Mouse (Mus musculus): ENCODE data around the gene Hapln3.

Hapln3 gene

DNA sequence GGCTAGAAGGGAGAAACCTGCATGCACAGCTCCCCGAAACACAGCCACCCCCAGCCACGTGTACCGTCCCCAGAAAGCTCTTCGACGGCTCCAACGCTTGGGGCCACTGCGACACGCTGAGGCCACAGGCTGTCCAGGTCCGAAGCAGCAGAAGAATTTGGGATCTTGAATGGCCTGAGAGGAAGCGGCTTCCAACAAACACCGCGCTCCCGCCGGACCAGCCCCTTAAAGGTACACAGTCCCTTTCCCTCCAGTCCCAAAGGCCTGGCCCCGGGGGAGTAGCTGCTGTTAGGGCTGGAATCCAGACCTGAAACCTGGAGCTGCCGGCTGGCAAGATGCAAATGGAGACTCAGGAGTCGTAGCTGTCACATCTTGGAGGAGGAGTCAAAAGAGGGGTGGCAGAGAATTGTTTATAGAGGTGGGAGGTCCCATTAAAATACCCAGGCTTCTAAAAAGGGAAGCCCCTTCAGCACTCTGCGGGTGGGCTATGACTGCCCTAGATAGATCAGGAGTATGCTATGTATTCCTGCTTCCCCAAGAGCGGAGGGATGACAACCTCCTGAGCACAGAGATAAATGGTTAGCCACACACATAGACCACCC, at the start of gene Hapln3:
Gene Hapln3 (minus strand): TSS at position 176 of the 602 bp plus-strand sequence.
- peak; percentile 57 for DNase-seq

GRCm38 (mm10) chr7:79173800-79174199, 43.0 kb upstream of the Hapln3 start:
- no peak for DNase-seq

GRCm38 (mm10) chr7:79171782-79172181, 41.0 kb upstream of the Hapln3 start:
- DNase-seq: no peak

- DNase-seq: no peak
These were observed 36.3 kb upstream of the Hapln3 start for GRCm38 (mm10) chr7:79167006-79167562.

DNA sequence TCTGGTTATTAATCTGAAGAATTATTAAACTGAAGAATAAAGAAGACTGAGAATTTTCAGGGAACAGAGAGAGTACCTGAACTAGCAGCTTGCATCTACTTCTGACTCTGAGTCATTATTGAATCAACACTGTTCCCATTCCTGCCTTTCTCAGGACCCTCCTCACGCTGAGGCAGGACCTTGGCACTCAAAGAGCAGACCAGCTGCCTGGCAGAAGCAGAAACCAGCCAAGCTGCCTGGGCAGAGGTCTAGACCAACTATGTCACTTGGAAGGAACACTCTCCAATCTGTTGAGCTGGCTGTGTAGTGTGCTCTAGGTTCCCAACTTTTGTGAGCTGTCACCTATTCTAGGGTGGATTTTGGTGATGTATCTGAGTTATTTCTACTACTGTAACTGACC, 28.6 kb upstream of the Hapln3 start:
- no peak for DNase-seq

GRCm38 (mm10) chr7:79149522-79149921, 18.7 kb upstream of the Hapln3 start:
- DNase-seq: no peak

DNA sequence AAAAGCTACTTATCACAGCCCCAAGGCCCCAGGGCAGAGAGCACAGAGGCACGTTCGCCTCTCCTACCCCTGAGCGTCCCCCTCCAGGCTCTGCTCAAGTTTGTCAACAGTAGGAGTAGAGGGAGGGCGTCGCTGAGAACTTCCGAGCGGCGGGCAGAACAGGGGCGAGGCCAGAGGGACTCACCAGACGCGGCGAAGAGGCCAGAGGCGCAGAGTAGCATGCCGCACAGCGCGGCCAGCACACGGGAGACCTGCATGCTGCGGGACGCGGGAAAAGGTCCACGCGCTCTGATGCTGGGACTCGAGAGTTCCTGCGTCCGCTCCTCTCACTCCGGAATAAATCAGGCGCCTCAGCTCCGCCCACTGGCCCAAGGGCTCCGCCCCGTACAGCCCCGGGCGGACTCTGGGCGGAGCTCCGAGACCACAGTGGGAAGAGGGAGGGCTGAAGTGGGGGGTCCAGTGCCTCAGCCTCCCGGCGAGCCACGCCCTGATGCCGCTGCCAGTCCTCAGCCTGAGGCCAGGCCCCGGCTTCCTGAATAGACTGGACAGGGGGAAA, 18.0 kb upstream of the Hapln3 start, which contains the start of gene Mfge8:
Gene Mfge8 (minus strand): TSS at position 350 of the 556 bp plus-strand sequence.
- peak; percentile 96 for DNase-seq

GRCm38 (mm10) chr7:79147931-79148653, 17.3 kb upstream of the Hapln3 start:
- peak; percentile 72 for DNase-seq

DNA sequence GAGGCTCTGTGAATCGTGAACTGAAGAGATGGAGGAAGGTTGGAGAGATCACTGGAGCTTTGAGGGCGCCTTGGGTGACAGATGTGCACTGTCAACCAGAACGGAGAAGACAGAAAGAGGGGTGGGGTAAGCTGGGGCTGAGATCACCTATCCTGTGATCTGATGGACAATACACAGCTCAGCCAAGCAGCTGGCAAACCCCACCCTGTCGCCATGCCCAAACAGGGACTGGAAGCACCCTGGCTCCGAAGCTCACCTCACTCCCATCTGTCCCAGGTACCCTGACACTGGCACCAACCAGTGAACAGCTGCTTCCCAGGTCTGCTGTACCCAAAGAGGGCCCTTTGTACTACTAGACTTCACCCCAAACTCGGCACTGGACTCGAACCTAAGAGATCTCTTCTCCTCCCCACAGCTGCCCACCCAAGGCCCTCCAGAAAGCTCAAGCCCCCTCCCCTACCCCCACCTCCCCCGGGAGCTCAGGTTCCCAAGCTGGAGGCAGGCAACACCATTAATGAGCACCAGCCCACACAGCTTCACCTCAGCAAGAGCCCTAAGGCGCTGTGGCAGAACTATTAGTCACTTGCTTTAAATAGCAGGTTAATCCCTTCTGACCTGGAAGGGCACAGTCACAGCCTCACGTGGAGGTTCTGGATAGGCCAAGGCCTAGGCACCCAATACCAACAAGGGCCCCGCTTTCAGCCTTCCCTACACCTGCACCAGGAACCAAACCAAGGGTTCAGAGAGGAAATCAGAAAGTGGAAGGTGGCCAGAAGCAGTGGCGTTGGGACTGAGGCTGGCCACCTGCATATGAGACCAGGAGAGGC, 16.4 kb upstream of the Hapln3 start:
- no peak for DNase-seq

DNA sequence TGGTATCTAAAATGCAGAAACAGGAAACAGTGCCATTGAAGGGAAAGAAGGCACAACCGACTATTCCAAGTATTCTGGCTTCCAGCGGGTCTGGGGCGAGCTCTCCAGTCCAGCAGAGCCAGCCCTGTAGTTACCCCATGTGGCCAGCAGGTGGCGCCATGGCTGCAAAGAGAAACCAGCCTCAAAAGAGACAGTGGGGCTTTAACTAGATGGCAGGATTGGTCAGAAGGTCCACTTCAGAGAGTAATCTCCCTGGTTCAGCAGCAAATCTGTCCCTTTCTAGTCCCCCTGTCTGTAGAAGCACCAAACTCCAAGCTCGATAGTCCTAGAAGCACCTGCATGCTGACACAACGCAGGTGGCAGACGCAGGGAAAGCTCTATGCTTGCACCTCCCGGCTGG, 10.1 kb upstream of the Hapln3 start:
- peak; percentile 89 for DNase-seq

DNA sequence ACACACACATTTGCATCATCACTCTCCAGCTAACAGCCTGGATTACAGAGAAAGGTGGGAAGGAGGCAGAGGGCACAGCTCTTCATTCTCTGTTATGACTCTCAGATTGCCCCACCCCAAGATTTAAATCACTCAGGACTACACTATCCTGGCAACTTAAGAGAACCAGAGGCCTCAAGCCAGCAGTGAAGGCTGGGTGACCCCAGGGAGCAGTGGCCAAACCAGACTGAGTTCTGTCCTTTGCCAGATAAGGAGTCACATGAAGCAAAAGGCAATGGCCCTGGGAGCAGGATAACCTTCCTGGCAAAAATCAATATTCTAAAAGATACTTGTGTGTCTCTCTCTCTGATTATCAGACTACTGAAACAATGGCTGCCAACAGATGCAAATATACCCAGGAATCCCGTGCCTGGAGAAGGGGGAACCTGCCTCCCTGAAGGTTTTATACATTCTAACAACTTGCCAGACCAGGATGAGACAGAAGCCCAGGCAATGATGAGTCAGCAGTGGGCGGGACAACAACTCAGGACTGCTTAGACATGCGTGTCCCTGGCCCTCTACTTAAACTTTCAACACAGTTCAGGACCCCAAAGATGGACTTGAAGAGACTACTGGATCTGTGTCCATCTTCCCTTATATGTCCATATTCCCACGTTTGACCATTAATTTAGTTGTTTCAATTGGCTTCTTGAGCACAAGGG, 9.2 kb upstream of the Hapln3 start:
- DNase-seq: no peak

DNA sequence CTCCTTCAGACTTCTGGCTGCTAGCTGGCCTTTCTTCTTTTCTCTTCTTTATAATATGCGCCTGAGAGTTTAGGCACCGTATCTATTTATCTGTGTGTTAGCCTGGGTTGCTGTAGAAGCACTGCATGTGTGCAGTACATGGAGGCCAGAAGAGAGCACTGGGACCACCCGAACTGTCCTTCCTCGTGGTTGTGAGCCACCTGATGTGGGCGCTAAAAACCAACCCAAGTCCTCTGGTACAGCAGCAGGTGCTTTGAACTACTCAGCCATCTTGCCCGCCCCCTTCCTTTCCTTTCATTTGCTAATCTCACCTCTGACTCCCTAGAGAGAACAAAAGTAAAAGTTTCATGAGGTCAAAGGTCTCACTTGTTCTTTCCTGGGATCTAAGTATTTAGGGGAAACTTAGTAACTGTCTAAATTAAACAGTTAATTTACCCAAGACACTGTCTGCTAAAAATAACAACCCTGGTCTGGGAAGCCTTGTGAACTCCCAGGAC, 8.6 kb upstream of the Hapln3 start:
- no peak for DNase-seq

DNA sequence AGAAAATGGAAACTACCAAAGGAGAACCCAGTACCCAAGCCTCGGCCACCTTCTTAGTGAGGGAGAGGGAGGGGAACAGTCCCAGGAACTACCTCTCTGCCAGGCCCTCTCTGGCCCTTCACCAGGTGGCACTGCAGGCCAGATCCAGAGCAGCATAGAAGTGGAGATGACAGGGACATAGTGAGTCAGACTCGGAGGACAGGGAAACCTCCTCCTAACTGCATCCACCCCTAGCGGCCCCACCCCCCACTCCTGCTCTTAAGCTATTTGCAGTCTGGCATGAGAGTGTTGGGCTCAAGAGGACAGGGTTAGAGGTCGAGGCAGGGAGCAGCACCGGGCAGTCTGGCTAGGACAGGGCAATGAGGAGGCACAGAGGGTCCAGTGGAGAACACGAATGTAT, 2.6 kb upstream of the Hapln3 start:
- no peak for DNase-seq

- DNase-seq: no peak
These were observed 433 bp downstream of the Hapln3 start for GRCm38 (mm10) chr7:79130385-79130784.

GRCm38 (mm10) chr7:79129883-79130282, 935 bp downstream of the Hapln3 start:
- DNase-seq: no peak

- DNase-seq: no peak
These were observed 7.4 kb downstream of the Hapln3 start for GRCm38 (mm10) chr7:79123465-79123864.

DNA sequence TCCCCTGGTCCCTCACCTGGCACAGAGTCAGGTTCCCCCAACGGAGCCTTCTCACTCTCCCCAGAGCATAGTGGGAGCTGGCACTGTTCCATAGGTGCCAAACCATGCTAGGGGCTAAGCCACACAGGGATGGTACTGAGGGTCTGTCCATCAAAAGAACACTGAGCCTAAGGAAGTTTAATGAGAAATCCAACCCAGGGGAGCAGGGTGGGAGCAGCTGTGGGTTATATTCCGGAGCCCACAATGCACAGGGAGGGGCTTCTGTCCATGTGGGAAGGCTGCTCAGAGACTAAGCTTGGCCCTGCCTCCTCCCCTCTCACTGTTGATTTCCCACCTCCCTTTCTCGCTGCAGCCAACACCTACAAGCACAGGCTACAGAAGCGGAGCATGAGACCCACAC, 17.0 kb downstream of the Hapln3 start:
- DNase-seq: no peak

DNA sequence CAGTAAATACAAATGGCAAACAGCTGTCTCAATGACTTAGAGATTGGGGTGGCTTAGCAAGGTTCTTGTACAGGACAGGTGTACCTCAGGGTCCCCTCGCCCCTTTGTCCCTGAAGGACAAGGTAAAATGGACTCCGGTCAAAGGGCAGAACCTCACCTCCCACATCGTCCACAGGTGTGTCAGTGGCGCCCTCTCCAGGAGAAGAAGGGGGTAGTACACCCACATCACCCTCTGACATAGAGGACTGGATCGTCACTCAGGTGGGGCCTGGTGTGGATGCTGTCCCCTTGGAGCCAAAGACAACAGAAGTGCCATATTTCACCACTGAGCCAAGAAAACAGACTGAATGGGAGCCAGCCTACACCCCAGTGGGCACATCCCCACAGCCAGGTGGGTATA, 34.3 kb downstream of the Hapln3 start:
- no peak for DNase-seq

DNA sequence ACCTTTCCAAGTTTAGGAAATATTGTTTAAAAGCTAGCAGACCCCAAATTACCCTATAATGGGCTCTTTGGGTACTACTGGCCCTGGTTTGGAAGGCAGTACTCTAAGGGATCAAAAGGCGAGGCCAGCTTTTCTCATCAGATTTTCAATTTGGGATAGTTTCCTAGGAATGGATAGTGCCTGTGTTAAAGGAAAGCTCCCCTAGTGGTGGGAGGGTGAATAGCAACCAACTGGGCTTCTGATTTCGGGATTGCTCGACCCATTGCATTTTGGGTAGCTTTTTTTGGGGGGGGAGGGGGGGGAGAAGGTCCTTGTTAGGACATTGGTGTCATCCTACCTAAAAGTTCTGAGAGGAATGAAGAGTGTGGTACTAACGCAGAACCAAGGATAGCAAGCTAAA, 41.7 kb downstream of the Hapln3 start:
- DNase-seq: peak; percentile 38

DNA sequence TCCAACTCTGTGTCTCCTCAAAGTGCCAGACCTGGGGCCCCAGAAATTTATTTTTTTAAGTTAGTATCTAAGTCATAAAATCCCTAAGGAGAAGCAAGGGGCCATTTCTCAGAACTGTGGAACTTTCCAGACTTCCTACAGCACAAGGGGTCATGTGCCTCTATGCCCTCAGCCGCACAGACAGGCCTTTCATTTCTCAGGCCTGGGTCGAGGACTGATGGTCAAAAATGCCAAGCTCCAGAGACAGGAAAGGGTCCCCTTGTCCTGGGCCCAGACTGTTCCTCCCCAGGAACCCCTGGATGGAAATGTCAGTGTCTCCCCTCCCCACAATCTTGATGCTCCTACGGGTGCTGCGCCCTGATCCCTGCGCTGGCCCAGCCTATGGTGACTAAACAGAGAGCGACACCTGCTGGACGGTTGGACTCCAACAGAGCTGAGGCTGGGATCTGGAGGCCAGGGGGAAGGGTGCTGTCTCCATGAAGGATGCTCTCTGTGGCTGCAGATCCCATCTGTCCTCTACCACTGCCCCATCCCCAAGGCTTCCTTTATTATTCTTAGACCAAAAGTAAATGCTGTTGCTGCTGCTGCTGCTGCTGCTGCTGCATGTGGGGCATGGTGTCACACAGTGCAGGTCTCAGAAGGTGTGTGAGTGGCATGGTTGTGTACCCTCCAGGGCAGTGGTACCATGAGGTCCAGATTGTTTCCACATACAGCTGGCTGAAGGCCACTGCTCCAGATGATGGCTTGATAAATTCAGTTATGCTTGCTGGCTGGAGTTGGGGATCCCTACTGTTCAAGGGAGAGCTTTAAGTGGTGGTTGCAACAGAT, 50.0 kb downstream of the Hapln3 start:
- peak; percentile 79 for DNase-seq

DNA sequence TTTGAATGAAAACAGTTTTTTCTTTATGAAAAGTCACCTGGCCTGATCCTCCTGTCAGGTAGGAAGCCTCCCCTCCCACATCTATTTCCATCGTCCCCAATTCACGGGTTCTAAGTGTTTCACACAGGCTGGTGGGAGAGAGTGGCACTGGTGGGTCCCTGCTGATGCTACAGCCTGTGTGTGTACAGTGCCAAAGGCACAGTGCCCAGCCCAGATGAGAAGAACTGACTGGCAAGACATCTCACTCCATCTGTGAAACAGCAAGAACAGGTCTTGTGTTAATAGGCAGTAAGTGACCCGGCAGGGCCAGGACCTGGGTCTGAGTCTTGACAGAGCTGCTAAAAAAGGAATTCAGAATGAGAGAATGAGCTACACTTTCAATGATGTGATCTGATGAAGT, 51.6 kb downstream of the Hapln3 start:
- DNase-seq: no peak

Measured in lung, postnatal 10 days (tissue).